Mouse (Mus musculus) stomach, postnatal 0 days (tissue): ENCODE results near the gene Gm8994. TPM values are rescaled to one million over a fixed set of nuclear protein-coding genes. Genes with fewer than 3 reads are reported as not detected.

Experiments used
- ATAC-seq: fragments of 200-750 bp; cut with Nextera tagmentation; 2 replicates; pipeline ENCODE4 v1.8.0; 2017; ENCODE audit not compliant: low FRiP score, low TSS enrichment
- DNase-seq: peaks from one replicate; pipeline ENCODE4 v3.0.0-alpha.2; 2016; ENCODE audit warnings: low spot score
- H3K27ac ChIP-seq: fragments of 300-500 bp; sonication (generic); replicated peaks from 2 replicates; pipeline ENCODE4 v1.5.1; 2014; ENCODE audit warnings: mild to moderate bottlenecking, control low read depth
- H3K27me3 ChIP-seq: fragments of 300-500 bp; sonication (generic); 2 replicates; pipeline ENCODE4 v1.6.1; 2014; ENCODE audit warnings: low read length; ENCODE audit not compliant: control insufficient read depth, insufficient read depth
- H3K36me3 ChIP-seq: fragments of 300-500 bp; sonication (generic); 2 replicates; pipeline ENCODE4 v1.6.1; 2014; ENCODE audit warnings: low read length, mixed read lengths; ENCODE audit not compliant: control insufficient read depth, insufficient read depth
- H3K4me1 ChIP-seq: fragments of 300-500 bp; sonication (generic); replicated peaks from 2 replicates; pipeline ENCODE4 v1.6.1; 2014; ENCODE audit warnings: antibody characterized with exemption; ENCODE audit not compliant: control insufficient read depth, insufficient read depth
- H3K4me2 ChIP-seq: fragments of 300-500 bp; sonication (generic); replicated peaks from 2 replicates; pipeline ENCODE4 v1.6.1; 2014; ENCODE audit warnings: low read depth, mild to moderate bottlenecking, control low read depth, moderate library complexity
- H3K4me3 ChIP-seq: fragments of 300-500 bp; sonication (generic); 2 replicates; pipeline ENCODE4 v1.5.1; 2014; ENCODE audit warnings: low read depth, low read length, control low read depth
- H3K9ac ChIP-seq: fragments of 300-500 bp; sonication (generic); 2 replicates; pipeline ENCODE4 v1.6.1; 2014; ENCODE audit warnings: mild to moderate bottlenecking, low read length, control low read depth, mixed read lengths
- H3K9me3 ChIP-seq: fragments of 300-500 bp; sonication (generic); 2 replicates; pipeline ENCODE4 v1.6.1; 2016; ENCODE audit warnings: low read length; ENCODE audit not compliant: control insufficient read depth
- CTCF ChIP-seq: IDR thresholded peaks from 2 replicates; pipeline ENCODE4 v1.5.1; 2016; ENCODE audit warnings: antibody characterized with exemption, low read depth, mild to moderate bottlenecking, moderate library complexity
- EP300 ChIP-seq: optimal IDR thresholded peaks from 2 replicates; pipeline ENCODE3; 2016; ENCODE audit warnings: antibody characterized with exemption
- WGBS: fragments of 180-500 bp; shearing (Covaris S2); extraction: QIAGEN DNeasy Blood & Tissue Kit; methylation state at CpG from one replicate; pipeline ENCODE4 v1.1.7; 2014; 5-methylcytosine and 5-hydroxymethylcytosine counted together
- polyA plus RNA-seq: library from polyadenylated mRNA; unstranded; fragments of >200 nt; fragmentation: Nextera tagmentation; extraction: Ambion mirVana; gene quantifications from 2 replicates; pipeline ENCODE4 v1.2.1, GENCODE M21; 2015

Gm8994 gene
- polyA plus RNA-seq, 1 experiment from 2014 or later: not detected

- no peaks in the 10 kb centered on the region for H3K36me3 ChIP-seq
- 68% methylated on average over 4 of the region's 4 CpGs for WGBS
- TF ChIP-seq EP300 (no peak), CTCF (no peak)
- DNase-seq (no peak), ATAC-seq (no peak)
- no peaks in the 10 kb centered on the region for H3K4me1 ChIP-seq
- no peak overlapping the region for H3K4me2 ChIP-seq
- H3K27me3 ChIP-seq: no peaks in the 10 kb centered on the region
- no peak overlapping the region for H3K4me3 ChIP-seq
- H3K27ac ChIP-seq: no peak overlapping the region
- H3K9me3 ChIP-seq: no peaks in the 10 kb centered on the region
- no peak overlapping the region for H3K9ac ChIP-seq
These were observed 36.7 kb downstream of the Gm8994 start for GRCm38 (mm10) chr6:136364008-136364407.

GRCm38 (mm10) chr6:136364430-136365098, 37.2 kb downstream of the Gm8994 start:
- H3K4me2 ChIP-seq: no peak overlapping the region
- no peaks in the 10 kb centered on the region for H3K9me3 ChIP-seq
- 73% methylated on average over 12 of the region's 12 CpGs for WGBS
- no peak overlapping the region for H3K4me3 ChIP-seq
- DNase-seq: no peak
- no peak overlapping the region for H3K27ac ChIP-seq
- no peaks in the 10 kb centered on the region for H3K27me3 ChIP-seq
- H3K9ac ChIP-seq: no peak overlapping the region
- no peaks in the 10 kb centered on the region for H3K4me1 ChIP-seq
- TF ChIP-seq EP300 (no peak), CTCF (no peak)
- H3K36me3 ChIP-seq: no peaks in the 10 kb centered on the region
- no peak for ATAC-seq

GRCm38 (mm10) chr6:136376097-136376496, 48.8 kb downstream of the Gm8994 start:
- DNase-seq: no peak
- H3K4me2 ChIP-seq: no peak overlapping the region

More at GRCm38 (mm10) chr6:136376097-136376496, 48.8 kb downstream of the Gm8994 start:
- no peak for ATAC-seq
- no peak for TF ChIP-seq EP300
- 0 out of 2 replicates have a peak, but pooled peaks have one; percentile 17 for TF ChIP-seq CTCF
- no peak overlapping the region for H3K27ac ChIP-seq
- H3K27me3 ChIP-seq: no peaks in the 10 kb centered on the region
- H3K4me3 ChIP-seq: no peak overlapping the region
- no peaks in the 10 kb centered on the region for H3K36me3 ChIP-seq
- no peaks in the 10 kb centered on the region for H3K4me1 ChIP-seq
- no peaks in the 10 kb centered on the region for H3K9me3 ChIP-seq
- H3K9ac ChIP-seq: no peak overlapping the region

Other genes with a start within 250 kb of the Gm8994 start
- gene Grin2b, start 154.0 kb upstream of the Gm8994 start, polyA plus RNA-seq: 0.63 TPM in 1 of 2 replicates, not detected in the other
- gene E330021D16Rik, start 88.0 kb downstream of the Gm8994 start, polyA plus RNA-seq: 0.05 TPM in 1 of 2 replicates, not detected in the other
- gene Atf7ip, start 178.6 kb downstream of the Gm8994 start, polyA plus RNA-seq: 8.4 and 9.5 TPM in 2 replicates